Mouse (Mus musculus) ES-E14 (cell line): ENCODE measurements around the gene Cfap99. TPM values are rescaled to one million over a fixed set of nuclear protein-coding genes. Genes with fewer than 3 reads are reported as not detected.

Experiments
- DNase-seq: peaks from one replicate; pipeline ENCODE4 v3.0.0-alpha.2; 2013; ENCODE audit warnings: low read depth, low spot score
- H3K27ac ChIP-seq: 2 replicates; pipeline ENCODE4 v1.5.1; 2012; ENCODE audit warnings: low read depth, mild to moderate bottlenecking, low read length, moderate library complexity, mixed read lengths; ENCODE audit not compliant: poor library complexity, insufficient read depth, severe bottlenecking
- H3K36me3 ChIP-seq: 2 replicates; pipeline ENCODE4 v1.6.1; 2012; ENCODE audit warnings: mild to moderate bottlenecking, low read length, moderate library complexity, mixed read lengths; ENCODE audit not compliant: control insufficient read depth, poor library complexity, insufficient read depth, severe bottlenecking
- H3K4me1 ChIP-seq, 2 experiments: fragments of 150-350 bp in 1 of 2; sonication (generic) in 1 of 2; 2 replicates each; pipeline ENCODE4 v1.6.1; 2012; ENCODE audit warnings: low read length in 2 of 2, mild to moderate bottlenecking in 1 of 2, mixed read lengths in 1 of 2; ENCODE audit not compliant: control insufficient read depth in 2 of 2, insufficient read depth in 2 of 2, poor library complexity in 1 of 2
- H3K4me3 ChIP-seq, 2 experiments: fragments of 150-350 bp in 1 of 2; sonication (generic) in 1 of 2; 2 replicates each; pipeline ENCODE4 v1.5.1; 2012; ENCODE audit warnings: low read length in 2 of 2, low read depth in 1 of 2, mild to moderate bottlenecking in 1 of 2, mixed read lengths in 1 of 2; ENCODE audit not compliant: insufficient read depth in 1 of 2, poor library complexity in 1 of 2, severe bottlenecking in 1 of 2
- H3K9ac ChIP-seq: 2 replicates; pipeline ENCODE4 v1.6.1; 2012; ENCODE audit warnings: low read depth, mild to moderate bottlenecking, low read length, mixed read lengths; ENCODE audit not compliant: poor library complexity, insufficient read depth, severe bottlenecking
- H3K9me3 ChIP-seq: fragments of 150-350 bp; sonication (generic); 2 replicates; pipeline ENCODE4 v1.6.1; 2012; ENCODE audit warnings: low read depth, mild to moderate bottlenecking, low read length; ENCODE audit not compliant: control insufficient read depth, insufficient read depth
- CHD2 ChIP-seq: IDR thresholded peaks from 2 replicates; pipeline ENCODE4 v1.6.1; 2014; ENCODE audit warnings: mild to moderate bottlenecking, low read depth, low read length, inconsistent platforms
- HCFC1 ChIP-seq: IDR thresholded peaks from 2 replicates; pipeline ENCODE4 v1.6.1; 2012; ENCODE audit warnings: low read length, inconsistent platforms, borderline replicate concordance; ENCODE audit not compliant: insufficient read depth
- MAFK ChIP-seq: IDR thresholded peaks from 2 replicates; pipeline ENCODE4 v1.6.1; 2014; ENCODE audit warnings: mild to moderate bottlenecking, low read depth, low read length, inconsistent platforms; ENCODE audit not compliant: insufficient read depth
- ZC3H11A ChIP-seq: IDR thresholded peaks from 2 replicates; pipeline ENCODE4 v1.6.1; 2012; ENCODE audit warnings: low read depth, mild to moderate bottlenecking, inconsistent platforms, low read length, borderline replicate concordance
- ZNF384 ChIP-seq: IDR thresholded peaks from 2 replicates; pipeline ENCODE4 v1.6.1; 2012; ENCODE audit warnings: low read depth, low read length, inconsistent platforms
- in situ Hi-C, 2 experiments: fragments of 600-800 bp; cut with MboI; formaldehyde crosslinking; loops; one replicate each; pipeline ENCODE4 v1.15.1; 2025; ENCODE audit warnings: low sequenced_read_pairs in 2 of 2, inconsistent platforms in 1 of 2; ENCODE audit not compliant: unreplicated experiment in 2 of 2
- total RNA-seq: library from RNA; depleted of rRNA; stranded (reverse); fragments of 300-350 nt; gene quantifications from 2 replicates; pipeline ENCODE4 v1.2.3, GENCODE M21; 2012

Gene Cfap99
- total RNA-seq, 1 experiment: 0.22 TPM

GRCm38 (mm10) chr5:34309016-34309415 is 20.6 kb downstream of the Cfap99 start:
- no peak overlapping the region for H3K9ac ChIP-seq
- no peaks in the 10 kb centered on the region for H3K9me3 ChIP-seq
- no peak for DNase-seq
- no peak overlapping the region for H3K4me3 ChIP-seq
- H3K36me3 ChIP-seq: no peaks in the 10 kb centered on the region
- H3K4me1 ChIP-seq: no peaks in the 10 kb centered on the region
- TF ChIP-seq HCFC1: no peak
- no peak for TF ChIP-seq CHD2
- TF ChIP-seq MAFK: no peak
- TF ChIP-seq ZNF384: no peak
- no peak for TF ChIP-seq ZC3H11A
- H3K27ac ChIP-seq: no peak overlapping the region
- in situ Hi-C loops: no loop called here

GRCm38 (mm10) chr5:34319491-34320034 is 31.2 kb downstream of the Cfap99 start:
- in situ Hi-C loops: no loop called here
- no peak for DNase-seq
- Histone ChIP-seq H3K9ac (no peak overlapping the region), H3K4me1 (no peaks in the 10 kb centered on the region), H3K4me3 (no peak overlapping the region), H3K27ac (no peak overlapping the region), H3K9me3 (no peaks in the 10 kb centered on the region), H3K36me3 (no peaks in the 10 kb centered on the region)
- TF ChIP-seq HCFC1: no peak
- TF ChIP-seq ZNF384: no peak
- TF ChIP-seq CHD2: no peak
- TF ChIP-seq MAFK: no peak
- no peak for TF ChIP-seq ZC3H11A

- DNase-seq: no peak
Measured at GRCm38 (mm10) chr5:34321236-34321635, 32.8 kb downstream of the Cfap99 start.

GRCm38 (mm10) chr5:34325286-34325685 is 36.9 kb downstream of the Cfap99 start:
- H3K4me1 ChIP-seq: peaks cover 2 to 8% of the 10 kb centered on the region in 2 experiments; a peak in 2 of 4 replicates
- H3K9me3 ChIP-seq: no peaks in the 10 kb centered on the region
- in situ Hi-C loops: no loop called here
- H3K27ac ChIP-seq: no peak overlapping the region
- no peak for TF ChIP-seq CHD2
- TF ChIP-seq ZC3H11A: no peak
- no peak for TF ChIP-seq HCFC1
- TF ChIP-seq MAFK: no peak
- no peak for TF ChIP-seq ZNF384
- no peaks in the 10 kb centered on the region for H3K36me3 ChIP-seq
- H3K4me3 ChIP-seq: no peak overlapping the region
- DNase-seq: no peak
- H3K9ac ChIP-seq: no peak overlapping the region

More at GRCm38 (mm10) chr5:34321236-34321635, 32.8 kb downstream of the Cfap99 start:
- H3K9me3 ChIP-seq: no peaks in the 10 kb centered on the region
- no peak overlapping the region for H3K4me3 ChIP-seq
- in situ Hi-C loops: no loop called here
- no peak overlapping the region; the same call in 1 of the 2 replicates for H3K27ac ChIP-seq
- TF ChIP-seq CHD2: no peak
- no peak for TF ChIP-seq ZC3H11A
- H3K36me3 ChIP-seq: no peaks in the 10 kb centered on the region
- H3K4me1 ChIP-seq: peaks cover 0 to 3% of the 10 kb centered on the region in 2 experiments; a peak in 2 of 4 replicates
- no peak overlapping the region for H3K9ac ChIP-seq
